Mouse (Mus musculus) gastrocnemius, postnatal 25 days (tissue): ENCODE measurements around the gene Tmem163. TPM values are rescaled to one million over a fixed set of nuclear protein-coding genes. Genes with fewer than 3 reads are reported as not detected.

Experiments
- DNase-seq: peaks from one replicate; pipeline ENCODE4 v3.0.0; 2022
- total RNA-seq, 2 experiments: library from RNA; stranded (reverse); gene quantifications; 1 replicate in 1 of 2; 2 replicates in 1 of 2; pipeline ENCODE4 v1.2.3; 2021

The Tmem163 gene
- total RNA-seq, 2 experiments from 2014 or later = not detected

GRCm38 (mm10) chr1:127651564-127651963 lies 27.8 kb downstream of the Tmem163 start:
- no peak for DNase-seq

- no peak for DNase-seq
Observed at GRCm38 (mm10) chr1:127642976-127643769, 36.2 kb downstream of the Tmem163 start.

GRCm38 (mm10) chr1:127637917-127638316 lies 41.4 kb downstream of the Tmem163 start:
- no peak for DNase-seq

GRCm38 (mm10) chr1:127627151-127627550 lies 52.2 kb downstream of the Tmem163 start:
- DNase-seq = no peak

- no peak for DNase-seq
Observed at GRCm38 (mm10) chr1:127625577-127626362, 53.6 kb downstream of the Tmem163 start.

- DNase-seq = no peak
Observed at GRCm38 (mm10) chr1:127622349-127622748, 57.0 kb downstream of the Tmem163 start.

GRCm38 (mm10) chr1:127619036-127619435 lies 60.3 kb downstream of the Tmem163 start:
- DNase-seq = no peak

GRCm38 (mm10) chr1:127610378-127610777 lies 69.0 kb downstream of the Tmem163 start:
- no peak for DNase-seq

GRCm38 (mm10) chr1:127609814-127610213 lies 69.5 kb downstream of the Tmem163 start:
- no peak for DNase-seq

GRCm38 (mm10) chr1:127608326-127608725 lies 71.0 kb downstream of the Tmem163 start:
- no peak for DNase-seq

GRCm38 (mm10) chr1:127603697-127604631 lies 75.4 kb downstream of the Tmem163 start:
- DNase-seq = no peak

GRCm38 (mm10) chr1:127596143-127596542 lies 83.2 kb downstream of the Tmem163 start:
- DNase-seq = no peak

- DNase-seq = no peak
Observed at GRCm38 (mm10) chr1:127595735-127596134, 83.6 kb downstream of the Tmem163 start.

GRCm38 (mm10) chr1:127589542-127589941 lies 89.8 kb downstream of the Tmem163 start:
- DNase-seq = no peak

- DNase-seq = no peak
Observed at GRCm38 (mm10) chr1:127587071-127587470, 92.3 kb downstream of the Tmem163 start.

GRCm38 (mm10) chr1:127586156-127586555 lies 93.2 kb downstream of the Tmem163 start:
- DNase-seq = no peak

- DNase-seq = no peak
Observed at GRCm38 (mm10) chr1:127577981-127578380, 101.4 kb downstream of the Tmem163 start.

- no peak for DNase-seq
Observed at GRCm38 (mm10) chr1:127577083-127577482, 102.3 kb downstream of the Tmem163 start.

GRCm38 (mm10) chr1:127576563-127576962 lies 102.8 kb downstream of the Tmem163 start:
- DNase-seq = no peak

- no peak for DNase-seq
Observed at GRCm38 (mm10) chr1:127576143-127576542, 103.2 kb downstream of the Tmem163 start.

GRCm38 (mm10) chr1:127575692-127576091 lies 103.7 kb downstream of the Tmem163 start:
- no peak for DNase-seq

GRCm38 (mm10) chr1:127573186-127573585 lies 106.2 kb downstream of the Tmem163 start:
- no peak for DNase-seq
